Mouse (Mus musculus) kidney, embryonic 15.5 days (tissue): ENCODE measurements around the gene Med31. TPM values are rescaled to one million over a fixed set of nuclear protein-coding genes. Genes with fewer than 3 reads are reported as not detected.

Source experiments
- polyA plus RNA-seq: library from polyadenylated mRNA; unstranded; fragments of >200 nt; fragmentation: Nextera tagmentation; extraction: Ambion mirVana; gene quantifications from 2 replicates; pipeline ENCODE4 v1.2.1, GENCODE M21; 2015

The Med31 gene
- polyA plus RNA-seq, 1 experiment from 2014 or later = 46.1 TPM

Other genes with a start within 250 kb of the Med31 start
- 0.30 and 0.38 TPM in 2 replicates for gene Aipl1, start 178.1 kb downstream of the Med31 start, polyA plus RNA-seq
- gene Pimreg, start 173.6 kb downstream of the Med31 start, polyA plus RNA-seq = 122 and 131 TPM in 2 replicates
- gene Pitpnm3, start 79.8 kb downstream of the Med31 start, polyA plus RNA-seq = 0.05 and 0.13 TPM in 2 replicates
- 0.22 and 0.29 TPM in 2 replicates for gene Gm43951, start 8.8 kb downstream of the Med31 start, polyA plus RNA-seq
- gene 4933427D14Rik, start 8.1 kb downstream of the Med31 start, polyA plus RNA-seq = 13.5 and 16.4 TPM in 2 replicates
- 200 and 216 TPM in 2 replicates for gene Txndc17, start 8.0 kb downstream of the Med31 start, polyA plus RNA-seq
- gene Slc13a5, start 51.6 kb upstream of the Med31 start, polyA plus RNA-seq = 0.26 and 2.0 TPM in 2 replicates
- 4.3 and 6.2 TPM in 2 replicates for gene Xaf1, start 86.0 kb upstream of the Med31 start, polyA plus RNA-seq
- not detected in 2 replicates for gene Fbxo39, start 98.9 kb upstream of the Med31 start, polyA plus RNA-seq
- gene Tekt1, start 146.8 kb upstream of the Med31 start, polyA plus RNA-seq = 5.4 and 5.6 TPM in 2 replicates
- gene Smtnl2, start 196.1 kb upstream of the Med31 start, polyA plus RNA-seq = 109 and 111 TPM in 2 replicates
- gene Ggt6, start 219.9 kb upstream of the Med31 start, polyA plus RNA-seq = 0.87 and 0.95 TPM in 2 replicates
- 162 and 184 TPM in 2 replicates for gene Mybbp1a, start 225.8 kb upstream of the Med31 start, polyA plus RNA-seq